Mouse (Mus musculus) mouse trophoblast stem cell (cell line): ENCODE results near the gene E4f1.

Experiments
- in situ Hi-C, 2 experiments: fragments of 300-500 bp; cut with MseI, MboI; formaldehyde crosslinking; loops; 2 replicates in 1 of 2; 3 replicates in 1 of 2; pipeline ENCODE4 v1.15.1; 2025

E4f1 gene

DNA sequence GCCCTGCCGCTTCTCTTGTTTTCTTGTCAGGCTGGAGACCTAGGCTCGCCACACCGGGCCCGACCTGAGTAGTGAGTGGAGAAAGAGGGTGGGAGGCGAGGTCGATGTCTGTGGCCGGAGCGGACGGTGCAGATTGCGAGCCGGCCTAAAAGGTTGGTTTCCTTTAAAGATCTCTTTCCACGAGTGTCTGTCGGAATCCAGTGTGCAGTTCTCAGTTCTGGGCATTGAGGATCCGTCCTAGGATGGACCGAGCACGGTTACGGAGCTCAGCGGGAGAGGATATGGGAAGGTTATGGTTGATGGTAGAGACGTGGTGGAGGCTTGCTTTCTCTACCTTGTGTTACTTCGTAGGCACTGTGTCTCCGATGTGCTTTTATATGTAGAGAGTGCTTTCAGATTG lies 55.1 kb downstream of the E4f1 start:
- in situ Hi-C loops, result no loop called here

DNA sequence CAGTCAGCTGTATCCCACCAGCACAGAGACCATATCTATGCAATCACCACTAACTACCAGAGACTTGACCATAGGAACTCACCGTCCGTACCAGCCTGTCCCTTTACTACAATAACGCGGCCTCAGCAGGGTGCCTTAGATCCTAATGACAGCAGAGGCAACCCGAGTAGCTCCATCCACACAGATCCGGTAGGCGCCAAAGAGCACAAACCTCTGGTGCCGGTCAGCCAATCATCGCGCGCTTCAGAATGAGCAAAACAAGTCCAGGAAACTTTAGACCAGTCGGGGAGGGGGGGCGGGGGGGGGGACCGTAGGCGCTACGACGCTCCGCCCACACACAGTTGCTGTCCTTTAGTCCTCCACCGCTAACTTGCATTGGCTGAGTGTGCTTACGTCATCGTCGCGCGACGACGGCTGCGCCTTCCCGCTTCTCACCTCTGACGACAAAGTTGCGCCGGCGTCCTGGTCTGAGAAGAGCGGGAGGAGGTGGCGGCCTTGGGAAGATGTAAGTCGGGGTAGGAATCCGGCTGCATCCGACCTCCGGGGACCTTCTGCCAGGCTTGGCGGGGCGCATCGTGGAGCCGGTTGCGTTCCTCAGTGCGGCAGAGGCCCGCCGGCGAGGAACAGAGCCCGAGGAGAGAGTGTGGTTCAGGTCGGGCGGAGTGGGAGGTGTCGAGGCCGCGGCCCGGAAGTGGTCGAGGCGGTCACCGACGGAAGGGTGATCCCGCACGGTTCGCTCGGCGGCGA lies 55.7 kb downstream of the E4f1 start, which contains the start of gene Rnps1:
Gene Rnps1 (plus strand): TSS at position 336 of the 747 bp plus-strand sequence.
- in situ Hi-C loops, result no loop called here

GRCm38 (mm10) chr17:24413557-24414211 lies 56.4 kb downstream of the E4f1 start:
- in situ Hi-C loops, result no loop called here

- in situ Hi-C loops, result no loop called here
These were observed 62.9 kb downstream of the E4f1 start for GRCm38 (mm10) chr17:24407116-24407803.

GRCm38 (mm10) chr17:24402371-24402770 lies 67.7 kb downstream of the E4f1 start:
- in situ Hi-C loops, result no loop called here

GRCm38 (mm10) chr17:24394456-24394855 lies 75.7 kb downstream of the E4f1 start:
- in situ Hi-C loops, result no loop called here
